Mouse (Mus musculus) frontal cortex, adult 2 months (tissue): ENCODE results near the gene Lrrc8b. TPM values are rescaled to one million over a fixed set of nuclear protein-coding genes. Genes with fewer than 3 reads are reported as not detected.
A peak's percentile ranks its signal among the peaks of the same experiment; 100 is the strongest.

Experiments used
- DNase-seq, 2 experiments: peaks; one replicate each; pipeline ENCODE4 v3.0.0; 2022; ENCODE audit warnings: low spot score in 1 of 2; ENCODE audit errors: extremely low spot score in 1 of 2
- polyA plus RNA-seq: library from polyadenylated mRNA; depleted of rRNA; stranded (reverse); fragments of >200 nt; gene quantifications from 2 replicates; pipeline ENCODE4 v1.2.3, GENCODE M21; 2012; rRNA removed

The Lrrc8b gene
- 39.9 and 41.7 TPM in 2 replicates for polyA plus RNA-seq

GRCm38 (mm10) chr5:105415198-105415791, at the start of gene Lrrc8b:
TSS of gene Lrrc8b (plus strand) at chr5:105415775.
- peak; percentile 46 to 83 for DNase-seq

GRCm38 (mm10) chr5:105381482-105381881, 34.1 kb upstream of the Lrrc8b start:
- DNase-seq: no peak

- DNase-seq: no peak
Measured at GRCm38 (mm10) chr5:105390346-105390745, 25.2 kb upstream of the Lrrc8b start.

GRCm38 (mm10) chr5:105393731-105394130, 21.8 kb upstream of the Lrrc8b start:
- DNase-seq: no peak

GRCm38 (mm10) chr5:105395188-105395587, 20.4 kb upstream of the Lrrc8b start:
- no peak for DNase-seq

GRCm38 (mm10) chr5:105398966-105399365, 16.6 kb upstream of the Lrrc8b start:
- no peak for DNase-seq

- DNase-seq: peak; percentile 69 to 94
Measured at GRCm38 (mm10) chr5:105399631-105400423, 15.7 kb upstream of the Lrrc8b start.

- peak in 1 of 2 experiments; percentile 48 for DNase-seq
Measured at GRCm38 (mm10) chr5:105400424-105401375, 14.9 kb upstream of the Lrrc8b start.

GRCm38 (mm10) chr5:105401536-105401935, 14.0 kb upstream of the Lrrc8b start:
- no peak for DNase-seq

GRCm38 (mm10) chr5:105404961-105405360, 10.6 kb upstream of the Lrrc8b start:
- peak; percentile 76 to 95 for DNase-seq

GRCm38 (mm10) chr5:105407661-105408060, 7.9 kb upstream of the Lrrc8b start:
- no peak for DNase-seq

- DNase-seq: no peak
Measured at GRCm38 (mm10) chr5:105409092-105409491, 6.5 kb upstream of the Lrrc8b start.

GRCm38 (mm10) chr5:105410521-105411293, 4.9 kb upstream of the Lrrc8b start:
- DNase-seq: no peak

GRCm38 (mm10) chr5:105411294-105411570, 4.3 kb upstream of the Lrrc8b start:
- DNase-seq: no peak

GRCm38 (mm10) chr5:105411768-105412167, 3.8 kb upstream of the Lrrc8b start:
- DNase-seq: no peak

- no peak for DNase-seq
Measured at GRCm38 (mm10) chr5:105412634-105413033, 2.9 kb upstream of the Lrrc8b start.

GRCm38 (mm10) chr5:105414341-105415120, 1.0 kb upstream of the Lrrc8b start:
- DNase-seq: peak; percentile 45 to 48

GRCm38 (mm10) chr5:105415951-105416675, 538 bp downstream of the Lrrc8b start:
- DNase-seq: no peak

GRCm38 (mm10) chr5:105417217-105417616, 1.6 kb downstream of the Lrrc8b start:
- no peak for DNase-seq
